Mouse (Mus musculus) MEL (cell line): ENCODE results near the gene Rcn2.

Experiments used
- CTCF ChIP-seq, 3 experiments: IDR thresholded peaks in 2 of 3; conservative IDR thresholded peaks in 1 of 3; 2 replicates each; pipeline ENCODE4 v1.5.1; 2011 to 2012; ENCODE audit warnings: low read length in 3 of 3, low read depth in 2 of 3, mild to moderate bottlenecking in 2 of 3, improper control_type of control experiment in 1 of 3, inconsistent platforms in 1 of 3, mixed read lengths in 1 of 3, moderate library complexity in 1 of 3; ENCODE audit not compliant: control insufficient read depth in 1 of 3, insufficient read depth in 1 of 3, poor library complexity in 1 of 3, severe bottlenecking in 1 of 3
- POLR2A ChIP-seq, 2 experiments: IDR thresholded peaks; 2 replicates each; pipeline ENCODE4 v1.6.1; 2011 to 2012; ENCODE audit warnings: low read length in 2 of 2, mild to moderate bottlenecking in 2 of 2, control low read depth in 1 of 2, improper control_type of control experiment in 1 of 2, low read depth in 1 of 2, moderate library complexity in 1 of 2; ENCODE audit not compliant: control insufficient read depth in 1 of 2, insufficient read depth in 1 of 2, poor library complexity in 1 of 2

DNA sequence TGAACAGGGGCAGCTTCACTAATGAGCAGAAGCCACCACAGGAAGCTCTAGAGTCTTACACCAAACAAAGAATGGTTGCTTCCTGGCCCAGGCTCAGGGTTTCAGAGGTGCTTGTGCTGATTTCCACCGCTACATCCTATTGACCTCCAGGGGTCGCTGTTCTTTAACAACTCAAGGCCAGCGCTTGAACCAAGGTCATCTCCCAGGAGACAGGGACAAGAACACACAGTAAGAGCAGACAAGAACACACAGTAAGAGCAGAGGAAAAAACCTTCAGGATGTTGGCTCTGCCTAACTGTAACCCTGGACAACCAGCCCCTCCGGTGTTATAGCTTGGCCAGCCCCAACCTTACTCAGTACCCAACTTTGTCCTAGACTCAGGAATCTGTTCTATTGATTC is 33.6 kb downstream of the Rcn2 start:
- TF ChIP-seq POLR2A (IDR thresholded peaks at IDR 0.05; ENCODE audit: control insufficient read depth in 1 of 2, insufficient read depth in 1 of 2, low read depth in 1 of 2, low read length in 2 of 2, poor library complexity in 1 of 2) (no peak), CTCF (IDR thresholded peaks at IDR 0.05 in 2 of 3, conservative IDR thresholded peaks at IDR 0.05 in 1 of 3; ENCODE audit: control insufficient read depth in 1 of 3, insufficient read depth in 1 of 3, low read depth in 2 of 3, low read length in 3 of 3, poor library complexity in 1 of 3, severe bottlenecking in 1 of 3) (peak; percentile 78 to 82 (median 82))
